Mouse (Mus musculus): ENCODE measurements around the gene Shank1. TPM values are rescaled to one million over a fixed set of nuclear protein-coding genes. Genes with fewer than 3 reads are reported as not detected.
A peak's percentile ranks its signal among the peaks of the same experiment; 100 is the strongest.

The Shank1 gene
- total RNA-seq (2014; fragmentation: Nextera tagmentation) (0.08 TPM in 1 of 2 replicates, not detected in the other), total RNA-seq (2017) (under 0.01 and 0.11 TPM in 2 replicates), polyA plus RNA-seq (2012) (0.13 and 0.20 TPM in 2 replicates)

- TF ChIP-seq GATA1 (IDR thresholded peaks at IDR 0.05; ENCODE audit: borderline replicate concordance, low read length) (no peak), GATA2 (IDR thresholded peaks at IDR 0.05; ENCODE audit: borderline replicate concordance, low read depth, low read length) (no peak), TAL1 (conservative IDR thresholded peaks at IDR 0.05; ENCODE audit: low read depth, low read length) (no peak), CTCF (IDR thresholded peaks at IDR 0.05; ENCODE audit: low read depth, low read length) (no peak), POLR2AphosphoS5 (IDR thresholded peaks at IDR 0.05; ENCODE audit: insufficient replicate concordance, low read depth, low read length) (no peak)
- H3K4me1 ChIP-seq (ENCODE audit: insufficient read depth, low read depth, low read length) = peaks cover 22% of the 10 kb centered on the region
- no peak for ATAC-seq (ENCODE audit: extremely low read depth, insufficient number of reproducible peaks, low FRiP score, poor library complexity, severe bottlenecking)
- H3K4me3 ChIP-seq (ENCODE audit: low read depth, low read length) = no peak within 1 kb of the TSS; the same call in 1 of the 2 replicates
- H3K36me3 ChIP-seq (replicated peaks) = no peaks in the 10 kb centered on the region
- no peak for DNase-seq (ENCODE audit: low spot score)
- no peaks in the 10 kb centered on the region for H3K9me3 ChIP-seq (replicated peaks)
- H3K27me3 ChIP-seq (ENCODE audit: insufficient read depth, low read length) = peaks cover 59% of the 10 kb centered on the region
Observed at GRCm38 (mm10) chr7:44309475-44310284, at the start of gene Shank1. Gene Shank1, plus strand, starts transcription at chr7:44310253.

GRCm38 (mm10) chr7:44260410-44260809, 49.6 kb upstream of the Shank1 start:
- no peaks in the 10 kb centered on the region for H3K9me3 ChIP-seq (replicated peaks)
- peaks cover 9% of the 10 kb centered on the region for H3K36me3 ChIP-seq (replicated peaks)
- peaks cover 6% of the 10 kb centered on the region for H3K4me1 ChIP-seq (ENCODE audit: insufficient read depth, low read depth, low read length)
- ATAC-seq (ENCODE audit: extremely low read depth, insufficient number of reproducible peaks, low FRiP score, poor library complexity, severe bottlenecking) (no peak), DNase-seq (ENCODE audit: low spot score) (no peak)
- no peak overlapping the region for H3K4me3 ChIP-seq (ENCODE audit: low read depth, low read length)
- TF ChIP-seq POLR2AphosphoS5 (IDR thresholded peaks at IDR 0.05; ENCODE audit: insufficient replicate concordance, low read depth, low read length) = no peak
- TF ChIP-seq CTCF (IDR thresholded peaks at IDR 0.05; ENCODE audit: low read depth, low read length) = no peak
- no peak for TF ChIP-seq TAL1 (conservative IDR thresholded peaks at IDR 0.05; ENCODE audit: low read depth, low read length)
- TF ChIP-seq GATA1 (IDR thresholded peaks at IDR 0.05; ENCODE audit: borderline replicate concordance, low read length) = no peak
- no peak for TF ChIP-seq GATA2 (IDR thresholded peaks at IDR 0.05; ENCODE audit: borderline replicate concordance, low read depth, low read length)
- peaks cover 37% of the 10 kb centered on the region for H3K27me3 ChIP-seq (ENCODE audit: insufficient read depth, low read length)

DNA sequence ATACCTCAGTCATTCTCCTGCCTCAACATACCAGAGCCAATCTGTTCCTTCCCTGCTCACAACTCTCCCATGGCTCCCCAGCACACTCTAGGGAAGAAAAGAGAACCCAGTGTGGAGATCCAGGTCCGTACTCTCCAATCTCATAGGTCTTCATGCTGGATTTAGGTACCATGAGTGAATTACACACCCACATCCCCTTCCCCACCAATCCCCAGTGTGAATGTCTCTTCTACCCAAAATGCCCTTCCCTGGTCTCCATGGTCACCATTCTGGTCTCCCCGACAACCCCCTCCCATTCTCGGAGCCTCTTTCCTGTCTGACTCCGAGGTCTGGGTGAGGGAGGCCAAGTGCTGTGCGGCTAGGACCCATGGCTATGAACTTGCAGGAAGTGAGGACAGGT, 48.9 kb upstream of the Shank1 start, which contains the start of gene Gm15517:
TSS of gene Gm15517 (plus strand) at position 301 of the 400 bp plus-strand sequence.
- peaks cover 37% of the 10 kb centered on the region for H3K27me3 ChIP-seq (ENCODE audit: insufficient read depth, low read length)
- no peak for DNase-seq (ENCODE audit: low spot score)
- H3K4me1 ChIP-seq (ENCODE audit: insufficient read depth, low read depth, low read length) = peaks cover 6% of the 10 kb centered on the region
- peaks cover 5% of the 10 kb centered on the region for H3K36me3 ChIP-seq (replicated peaks)
- TF ChIP-seq CTCF (IDR thresholded peaks at IDR 0.05; ENCODE audit: low read depth, low read length) (no peak), GATA1 (IDR thresholded peaks at IDR 0.05; ENCODE audit: borderline replicate concordance, low read length) (no peak), POLR2AphosphoS5 (IDR thresholded peaks at IDR 0.05; ENCODE audit: insufficient replicate concordance, low read depth, low read length) (no peak)
- ATAC-seq (ENCODE audit: extremely low read depth, insufficient number of reproducible peaks, low FRiP score, poor library complexity, severe bottlenecking) = no peak
- H3K9me3 ChIP-seq (replicated peaks) = no peaks in the 10 kb centered on the region
- no peak within 1 kb of the TSS for H3K4me3 ChIP-seq (ENCODE audit: low read depth, low read length)

- peak; percentile 49 for ATAC-seq (ENCODE audit: extremely low read depth, insufficient number of reproducible peaks, low FRiP score, poor library complexity, severe bottlenecking)
- peak; percentile 96 for TF ChIP-seq CTCF (IDR thresholded peaks at IDR 0.05; ENCODE audit: low read depth, low read length)
- no peak for TF ChIP-seq TAL1 (conservative IDR thresholded peaks at IDR 0.05; ENCODE audit: low read depth, low read length)
- TF ChIP-seq POLR2AphosphoS5 (IDR thresholded peaks at IDR 0.05; ENCODE audit: insufficient replicate concordance, low read depth, low read length) = no peak
- TF ChIP-seq GATA1 (IDR thresholded peaks at IDR 0.05; ENCODE audit: borderline replicate concordance, low read length) = no peak
- no peak for TF ChIP-seq GATA2 (IDR thresholded peaks at IDR 0.05; ENCODE audit: borderline replicate concordance, low read depth, low read length)
- DNase-seq (ENCODE audit: low spot score) = peak; percentile 53
- Histone ChIP-seq H3K27me3 (ENCODE audit: insufficient read depth, low read length) (peaks cover 45% of the 10 kb centered on the region), H3K4me3 (ENCODE audit: low read depth, low read length) (no peak overlapping the region), H3K4me1 (ENCODE audit: insufficient read depth, low read depth, low read length) (peaks cover 6% of the 10 kb centered on the region), H3K9me3 (replicated peaks) (no peaks in the 10 kb centered on the region), H3K36me3 (replicated peaks) (no peaks in the 10 kb centered on the region)
Observed at GRCm38 (mm10) chr7:44262791-44263643, 47.0 kb upstream of the Shank1 start.

- no peaks in the 10 kb centered on the region for H3K36me3 ChIP-seq (replicated peaks)
- H3K4me3 ChIP-seq (ENCODE audit: low read depth, low read length) = no peak overlapping the region
- no peak for TF ChIP-seq GATA1 (IDR thresholded peaks at IDR 0.05; ENCODE audit: borderline replicate concordance, low read length)
- TF ChIP-seq CTCF (IDR thresholded peaks at IDR 0.05; ENCODE audit: low read depth, low read length) = no peak
- TF ChIP-seq TAL1 (conservative IDR thresholded peaks at IDR 0.05; ENCODE audit: low read depth, low read length) = no peak
- TF ChIP-seq POLR2AphosphoS5 (IDR thresholded peaks at IDR 0.05; ENCODE audit: insufficient replicate concordance, low read depth, low read length) = no peak
- TF ChIP-seq GATA2 (IDR thresholded peaks at IDR 0.05; ENCODE audit: borderline replicate concordance, low read depth, low read length) = no peak
- H3K4me1 ChIP-seq (ENCODE audit: insufficient read depth, low read depth, low read length) = peaks cover 13% of the 10 kb centered on the region
- no peaks in the 10 kb centered on the region for H3K9me3 ChIP-seq (replicated peaks)
- ATAC-seq (ENCODE audit: extremely low read depth, insufficient number of reproducible peaks, low FRiP score, poor library complexity, severe bottlenecking) (no peak), DNase-seq (ENCODE audit: low spot score) (no peak)
- peaks cover 28% of the 10 kb centered on the region for H3K27me3 ChIP-seq (ENCODE audit: insufficient read depth, low read length)
Observed at GRCm38 (mm10) chr7:44268117-44268516, 41.9 kb upstream of the Shank1 start.

GRCm38 (mm10) chr7:44269397-44269796, 40.7 kb upstream of the Shank1 start:
- DNase-seq (ENCODE audit: low spot score) (no peak), ATAC-seq (ENCODE audit: extremely low read depth, insufficient number of reproducible peaks, low FRiP score, poor library complexity, severe bottlenecking) (no peak)
- Histone ChIP-seq H3K9me3 (replicated peaks) (no peaks in the 10 kb centered on the region), H3K4me1 (ENCODE audit: insufficient read depth, low read depth, low read length) (peaks cover 10% of the 10 kb centered on the region), H3K36me3 (replicated peaks) (no peaks in the 10 kb centered on the region), H3K27me3 (ENCODE audit: insufficient read depth, low read length) (peaks cover 31% of the 10 kb centered on the region), H3K4me3 (ENCODE audit: low read depth, low read length) (no peak overlapping the region)
- no peak for TF ChIP-seq GATA1 (IDR thresholded peaks at IDR 0.05; ENCODE audit: borderline replicate concordance, low read length)
- TF ChIP-seq GATA2 (IDR thresholded peaks at IDR 0.05; ENCODE audit: borderline replicate concordance, low read depth, low read length) = no peak
- TF ChIP-seq CTCF (IDR thresholded peaks at IDR 0.05; ENCODE audit: low read depth, low read length) = no peak
- TF ChIP-seq TAL1 (conservative IDR thresholded peaks at IDR 0.05; ENCODE audit: low read depth, low read length) = no peak
- TF ChIP-seq POLR2AphosphoS5 (IDR thresholded peaks at IDR 0.05; ENCODE audit: insufficient replicate concordance, low read depth, low read length) = no peak

All from G1E (cell line).